Mouse (Mus musculus): ENCODE results near the gene Acly.

DNA sequence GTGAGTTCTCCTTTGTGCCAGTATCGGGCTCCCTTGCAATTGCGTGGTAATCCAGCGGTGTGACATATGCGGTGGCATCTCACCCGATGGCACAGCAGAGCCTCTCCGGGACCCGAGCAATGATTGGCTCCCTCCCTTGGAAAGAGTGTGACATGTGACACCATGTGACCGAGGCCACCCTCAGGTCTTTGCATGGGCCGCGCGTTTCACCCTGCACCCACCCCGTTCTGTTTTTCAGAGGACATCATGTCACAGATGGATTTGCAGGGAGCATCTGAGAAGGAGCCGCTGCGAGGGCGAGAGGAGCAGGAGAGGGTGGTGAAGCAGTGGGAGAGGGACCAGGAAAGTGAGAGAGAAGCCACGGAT lies 43.4 kb upstream of the Acly start:
- TF ChIP-seq CTCF (IDR thresholded peaks at IDR 0.05; ENCODE audit: low read depth, low read length) (no peak), EP300 (IDR thresholded peaks at IDR 0.05; ENCODE audit: insufficient read depth, low read depth, low read length) (no peak)
